Mouse (Mus musculus) ES-E14 (cell line): ENCODE measurements at regions not wholly inside any gene's neighbourhood (a gene's known extent, or its start where the extent isn't known, plus 50 kb on each side); places are given as distances from the start of the nearest gene placed in this dataset.

Experiments
- DNase-seq: peaks from one replicate; pipeline ENCODE4 v3.0.0-alpha.2; 2013; ENCODE audit warnings: low read depth, low spot score
- H3K27ac ChIP-seq: 2 replicates; pipeline ENCODE4 v1.5.1; 2012; ENCODE audit warnings: low read depth, mild to moderate bottlenecking, low read length, moderate library complexity, mixed read lengths; ENCODE audit not compliant: poor library complexity, insufficient read depth, severe bottlenecking
- H3K36me3 ChIP-seq: 2 replicates; pipeline ENCODE4 v1.6.1; 2012; ENCODE audit warnings: mild to moderate bottlenecking, low read length, moderate library complexity, mixed read lengths; ENCODE audit not compliant: control insufficient read depth, poor library complexity, insufficient read depth, severe bottlenecking
- H3K4me1 ChIP-seq, 2 experiments: fragments of 150-350 bp in 1 of 2; sonication (generic) in 1 of 2; 2 replicates each; pipeline ENCODE4 v1.6.1; 2012; ENCODE audit warnings: low read length in 2 of 2, mild to moderate bottlenecking in 1 of 2, mixed read lengths in 1 of 2; ENCODE audit not compliant: control insufficient read depth in 2 of 2, insufficient read depth in 2 of 2, poor library complexity in 1 of 2
- H3K4me3 ChIP-seq, 2 experiments: fragments of 150-350 bp in 1 of 2; sonication (generic) in 1 of 2; 2 replicates each; pipeline ENCODE4 v1.5.1; 2012; ENCODE audit warnings: low read length in 2 of 2, low read depth in 1 of 2, mild to moderate bottlenecking in 1 of 2, mixed read lengths in 1 of 2; ENCODE audit not compliant: insufficient read depth in 1 of 2, poor library complexity in 1 of 2, severe bottlenecking in 1 of 2
- H3K9ac ChIP-seq: 2 replicates; pipeline ENCODE4 v1.6.1; 2012; ENCODE audit warnings: low read depth, mild to moderate bottlenecking, low read length, mixed read lengths; ENCODE audit not compliant: poor library complexity, insufficient read depth, severe bottlenecking
- H3K9me3 ChIP-seq: fragments of 150-350 bp; sonication (generic); 2 replicates; pipeline ENCODE4 v1.6.1; 2012; ENCODE audit warnings: low read depth, mild to moderate bottlenecking, low read length; ENCODE audit not compliant: control insufficient read depth, insufficient read depth
- CHD2 ChIP-seq: IDR thresholded peaks from 2 replicates; pipeline ENCODE4 v1.6.1; 2014; ENCODE audit warnings: mild to moderate bottlenecking, low read depth, low read length, inconsistent platforms
- HCFC1 ChIP-seq: IDR thresholded peaks from 2 replicates; pipeline ENCODE4 v1.6.1; 2012; ENCODE audit warnings: low read length, inconsistent platforms, borderline replicate concordance; ENCODE audit not compliant: insufficient read depth
- MAFK ChIP-seq: IDR thresholded peaks from 2 replicates; pipeline ENCODE4 v1.6.1; 2014; ENCODE audit warnings: mild to moderate bottlenecking, low read depth, low read length, inconsistent platforms; ENCODE audit not compliant: insufficient read depth
- ZC3H11A ChIP-seq: IDR thresholded peaks from 2 replicates; pipeline ENCODE4 v1.6.1; 2012; ENCODE audit warnings: low read depth, mild to moderate bottlenecking, inconsistent platforms, low read length, borderline replicate concordance
- ZNF384 ChIP-seq: IDR thresholded peaks from 2 replicates; pipeline ENCODE4 v1.6.1; 2012; ENCODE audit warnings: low read depth, low read length, inconsistent platforms
- in situ Hi-C, 2 experiments: fragments of 600-800 bp; cut with MboI; formaldehyde crosslinking; loops; one replicate each; pipeline ENCODE4 v1.15.1; 2025; ENCODE audit warnings: low sequenced_read_pairs in 2 of 2, inconsistent platforms in 1 of 2; ENCODE audit not compliant: unreplicated experiment in 2 of 2

DNA sequence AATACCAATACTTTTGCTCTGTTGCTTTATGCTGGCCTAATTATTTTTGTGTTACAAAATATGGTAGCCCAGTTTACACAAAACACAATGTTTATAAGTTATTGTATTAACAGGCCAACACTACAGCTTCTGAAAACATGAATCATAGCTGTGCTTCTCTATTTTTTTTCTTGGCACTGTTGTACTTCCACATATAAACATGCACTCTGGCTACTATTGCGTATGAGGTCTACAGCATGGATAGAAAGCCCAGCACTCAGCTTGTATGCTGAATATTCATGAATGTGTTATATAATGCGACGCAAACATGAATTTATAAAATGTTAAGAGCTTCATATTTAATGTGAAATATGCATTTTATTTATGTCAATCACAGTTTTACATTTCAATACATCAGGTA lies 465.4 kb upstream of the Msl3l2 start:
- in situ Hi-C loops = no loop called here
- H3K27ac ChIP-seq = no peak overlapping the region
- H3K9ac ChIP-seq = no peak overlapping the region
- no peaks in the 10 kb centered on the region for H3K36me3 ChIP-seq
- no peak for DNase-seq
- TF ChIP-seq HCFC1 (no peak), CHD2 (no peak), ZNF384 (no peak), MAFK (no peak), ZC3H11A (no peak)
- H3K4me1 ChIP-seq = no peaks in the 10 kb centered on the region
- no peak overlapping the region for H3K4me3 ChIP-seq
- H3K9me3 ChIP-seq = 0 out of 2 replicates have a peak, but pooled peaks cover 2% of the 10 kb centered on the region
